Mouse (Mus musculus) heart, postnatal 25 days (tissue): Measurements from ENCODE around the gene Nsf. TPM values are rescaled to one million over a fixed set of nuclear protein-coding genes. Genes with fewer than 3 reads are reported as not detected.

Source experiments
- DNase-seq: peaks from one replicate; pipeline ENCODE4 v3.0.0; 2022; ENCODE audit warnings: low spot score
- intact Hi-C: fragments of 180-260 bp; cut with DNase I; formaldehyde crosslinking; loops from one replicate; pipeline ENCODE4 v1.15.1; 2025
- total RNA-seq, 2 experiments: library from RNA; stranded (reverse); gene quantifications; 2 replicates each; pipeline ENCODE4 v1.2.3; 2021

The Nsf gene
- total RNA-seq, 2 experiments from 2014 or later, result 31.3 to 31.9 TPM

DNA sequence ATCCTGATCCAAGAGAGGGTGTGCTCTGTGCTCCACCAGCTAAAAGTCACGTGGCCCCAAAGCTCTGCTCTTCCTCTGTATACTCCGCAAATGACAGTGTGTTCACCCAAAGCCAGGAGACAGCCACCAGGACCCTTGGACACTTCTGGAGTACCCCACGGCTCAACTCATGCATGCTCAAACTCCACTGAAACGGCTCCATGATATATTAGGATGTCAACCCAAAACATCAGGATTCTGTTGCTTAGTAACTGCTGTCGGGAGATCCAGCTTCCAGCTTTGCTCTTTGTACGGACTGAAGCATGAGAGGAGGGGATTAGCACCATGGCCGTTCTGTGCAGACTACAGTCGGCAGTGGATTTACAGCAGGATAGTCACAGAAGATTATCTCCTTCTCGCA, 99.6 kb downstream of the Nsf start:
- no peak for DNase-seq
- intact Hi-C loops, result no loop called here

DNA sequence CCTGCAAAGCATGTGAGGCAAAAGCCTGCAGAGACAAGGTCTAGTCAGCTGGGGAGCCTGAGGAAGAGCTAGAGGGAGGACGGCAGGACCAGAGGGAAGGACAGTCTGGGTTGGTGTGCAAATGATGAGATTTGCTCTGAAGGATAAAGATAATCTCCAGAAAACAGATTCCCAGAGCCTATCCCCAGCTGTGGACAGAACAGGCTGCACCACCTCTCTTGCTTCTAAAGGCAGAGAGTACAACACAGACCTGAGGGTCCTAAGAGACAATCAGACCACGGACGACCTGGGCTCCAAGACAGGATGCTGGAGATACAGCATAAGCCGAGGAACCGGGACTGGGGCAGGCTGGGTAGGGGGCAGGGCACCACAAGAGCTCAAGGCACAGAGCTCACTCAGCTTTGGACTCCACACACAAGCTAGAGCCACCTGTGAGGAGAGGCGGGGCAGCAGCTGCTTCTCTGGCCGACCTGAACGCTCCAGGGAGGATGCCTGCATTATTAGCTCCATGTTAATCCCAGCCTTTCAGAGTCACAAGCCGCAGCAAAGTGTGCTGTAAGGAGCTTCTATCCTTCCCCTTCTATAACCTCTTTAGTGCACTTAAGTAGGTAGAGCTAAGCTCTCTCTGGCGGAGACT, 100.5 kb downstream of the Nsf start:
- no peak for DNase-seq
- intact Hi-C loops, result no loop called here

DNA sequence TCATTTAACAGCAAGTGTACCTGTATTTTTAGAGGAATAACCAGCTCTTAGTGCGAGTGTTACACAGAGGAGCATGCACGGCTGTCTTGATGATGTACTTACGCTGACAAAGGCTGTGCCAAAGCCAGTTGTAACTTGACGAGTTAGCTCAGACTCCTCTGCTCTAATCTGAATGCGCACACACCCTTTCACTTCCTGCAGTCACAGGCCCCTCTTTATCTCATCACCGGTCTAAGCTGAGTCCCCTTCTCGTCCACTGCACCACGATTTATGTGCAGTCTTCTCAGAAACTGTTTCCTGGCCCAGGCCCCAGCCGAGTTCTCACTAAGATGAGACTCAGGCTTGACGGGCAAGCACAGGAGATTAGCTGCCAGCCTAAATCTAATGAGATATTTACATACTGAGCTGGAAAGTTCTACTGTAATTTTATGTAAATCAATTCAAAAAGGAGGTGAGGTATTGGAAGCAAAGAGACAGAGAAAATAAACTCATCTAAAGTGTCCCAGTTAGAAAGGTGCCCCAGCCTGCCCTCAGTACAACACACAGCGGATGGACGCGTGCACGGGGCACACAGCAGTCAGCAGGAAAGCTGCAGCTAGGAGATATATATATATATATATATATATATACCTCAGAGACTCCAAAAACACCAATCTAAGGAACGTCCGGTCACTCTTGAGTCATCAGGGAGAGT, 101.1 kb downstream of the Nsf start:
- intact Hi-C loops, result no loop called here
- no peak for DNase-seq

DNA sequence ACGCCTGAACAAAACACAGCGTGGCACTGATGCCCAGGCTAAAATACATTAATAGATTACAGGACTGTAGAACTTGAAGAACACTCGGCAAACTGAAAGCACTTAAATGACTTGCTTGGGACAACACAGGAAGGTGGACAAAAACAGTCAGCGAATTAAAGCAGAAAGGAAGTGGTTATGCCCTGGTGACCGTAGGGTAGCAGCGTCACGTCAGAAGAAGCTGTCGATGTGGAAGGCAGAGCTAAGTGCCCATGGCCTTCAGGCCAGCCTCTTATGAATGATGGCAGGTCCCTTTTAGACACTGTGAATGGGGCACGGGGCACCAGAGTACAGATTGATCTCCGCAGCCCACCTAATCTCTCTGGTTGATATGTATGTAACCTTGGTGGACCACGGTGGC, 105.6 kb downstream of the Nsf start:
- no peak for DNase-seq
- intact Hi-C loops, result no loop called here

DNA sequence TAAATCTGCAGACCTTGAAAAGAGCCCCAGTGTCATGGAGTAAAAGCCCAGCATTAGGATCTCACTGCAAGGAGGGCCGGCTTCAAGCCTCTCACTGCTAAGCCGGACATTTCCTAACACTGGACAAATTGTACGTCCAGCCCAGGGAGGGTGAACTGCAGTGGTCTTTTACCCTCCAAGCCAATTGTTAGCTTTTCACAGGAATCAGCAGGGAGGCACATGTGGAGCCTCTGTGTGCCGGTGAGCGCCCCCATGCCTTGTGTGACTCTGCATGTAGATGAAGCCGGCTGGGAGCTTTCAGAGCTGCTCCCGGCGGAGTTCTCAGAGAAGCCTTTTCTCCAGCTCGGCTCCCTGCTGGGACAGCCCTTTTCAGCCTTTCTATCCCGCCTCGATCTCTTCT, 113.0 kb downstream of the Nsf start:
- DNase-seq, result no peak
- intact Hi-C loops, result no loop called here

DNA sequence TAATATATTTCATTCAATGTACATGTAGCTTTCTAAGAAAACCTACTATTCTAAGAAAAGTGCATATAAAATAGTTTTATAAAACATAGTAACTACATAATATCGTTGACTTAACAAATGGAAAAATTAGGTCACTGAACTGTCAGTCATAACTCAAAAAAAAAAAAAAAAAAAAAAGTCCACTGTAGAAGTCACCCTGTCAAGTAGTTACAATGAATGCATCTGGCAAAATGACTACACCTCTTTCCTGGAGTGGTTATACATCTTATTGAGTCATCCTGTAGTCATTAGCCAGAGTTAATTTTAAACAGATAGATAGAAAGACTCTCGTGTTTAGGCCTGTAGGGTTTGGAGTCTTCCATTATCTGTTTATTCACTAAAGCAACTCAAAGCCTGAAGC, 114.9 kb downstream of the Nsf start:
- intact Hi-C loops, result no loop called here
- no peak for DNase-seq

DNA sequence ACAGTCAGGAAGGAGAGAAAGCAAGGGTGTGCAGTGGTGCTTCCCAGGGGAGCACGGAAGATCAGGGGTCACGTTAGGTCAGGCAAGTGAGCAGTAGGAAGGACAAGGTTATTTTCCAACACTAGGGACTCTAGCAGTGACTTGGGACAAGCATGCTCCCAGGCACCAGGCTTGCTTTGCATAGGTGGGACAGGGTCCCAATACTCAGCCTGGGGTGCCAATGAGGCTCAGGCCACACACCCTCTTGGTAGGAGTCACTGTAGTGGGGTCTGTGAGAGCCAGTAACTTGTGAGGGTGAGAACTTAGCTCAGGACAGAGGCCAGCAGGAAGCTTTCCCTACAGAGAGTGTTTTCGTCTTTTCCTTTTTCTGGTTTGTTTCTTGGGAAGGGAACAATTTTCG, 121.5 kb downstream of the Nsf start:
- intact Hi-C loops, result no loop called here
- no peak for DNase-seq

DNA sequence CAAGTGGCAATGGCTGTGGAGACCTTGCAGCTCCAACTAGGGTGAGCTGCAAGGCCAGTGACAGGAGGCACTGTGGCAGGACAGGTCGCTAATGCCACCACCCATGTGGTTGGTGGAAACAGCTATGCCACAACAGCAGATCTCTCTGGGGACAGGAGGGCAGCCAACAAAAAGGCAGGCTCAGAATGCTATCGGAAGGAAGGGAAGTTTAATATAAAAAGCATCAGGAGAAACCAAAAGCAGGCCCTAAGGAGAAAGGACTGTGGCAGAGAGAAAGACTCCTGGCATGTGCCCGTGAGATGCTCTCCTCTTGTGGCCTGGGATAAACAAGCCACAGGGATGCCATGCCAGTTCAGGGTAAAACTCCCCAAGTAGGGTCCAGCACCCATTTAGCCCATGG, 122.1 kb downstream of the Nsf start:
- intact Hi-C loops, result no loop called here

DNA sequence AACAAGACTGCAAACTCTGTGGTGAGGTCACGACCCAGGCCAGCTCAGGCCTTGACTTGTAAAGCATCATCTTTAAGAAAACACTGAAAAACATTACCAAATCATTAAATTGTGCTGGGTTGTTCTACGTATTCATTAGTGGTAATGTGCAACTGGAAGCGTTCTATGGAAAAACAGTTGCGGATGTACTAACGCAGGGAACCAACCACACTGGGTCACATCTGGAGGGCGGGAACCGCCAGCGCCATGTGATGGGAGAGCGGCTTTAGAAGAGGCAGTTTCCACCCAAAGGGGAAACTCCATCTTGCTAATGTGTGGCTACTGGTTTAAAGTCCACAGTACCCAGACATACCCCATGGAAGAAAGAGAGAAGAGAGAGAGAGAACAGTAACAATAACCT, 123.4 kb downstream of the Nsf start:
- intact Hi-C loops, result no loop called here
- DNase-seq, result no peak

More for the DNA sequence above, 122.1 kb downstream of the Nsf start:
- DNase-seq, result no peak

DNA sequence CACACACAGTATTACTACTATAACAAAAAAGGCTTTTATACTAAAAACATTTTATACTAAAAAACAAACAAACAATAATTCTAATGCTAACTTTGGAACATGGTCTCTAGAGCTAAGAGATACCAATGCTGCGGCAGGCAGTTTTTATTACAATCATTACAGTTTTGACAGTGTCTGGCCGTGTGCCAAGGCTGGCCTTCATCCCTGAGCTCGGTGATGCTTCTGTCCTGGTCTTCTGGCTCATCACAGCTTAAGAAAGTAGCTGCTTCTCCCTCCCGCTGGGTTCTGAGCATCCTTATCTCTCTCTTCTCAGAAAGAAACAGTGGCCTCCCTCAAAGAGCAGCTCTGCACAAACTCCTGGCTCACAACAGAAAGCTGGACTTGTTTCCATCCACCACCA, 123.9 kb downstream of the Nsf start:
- intact Hi-C loops, result no loop called here
- DNase-seq, result no peak

DNA sequence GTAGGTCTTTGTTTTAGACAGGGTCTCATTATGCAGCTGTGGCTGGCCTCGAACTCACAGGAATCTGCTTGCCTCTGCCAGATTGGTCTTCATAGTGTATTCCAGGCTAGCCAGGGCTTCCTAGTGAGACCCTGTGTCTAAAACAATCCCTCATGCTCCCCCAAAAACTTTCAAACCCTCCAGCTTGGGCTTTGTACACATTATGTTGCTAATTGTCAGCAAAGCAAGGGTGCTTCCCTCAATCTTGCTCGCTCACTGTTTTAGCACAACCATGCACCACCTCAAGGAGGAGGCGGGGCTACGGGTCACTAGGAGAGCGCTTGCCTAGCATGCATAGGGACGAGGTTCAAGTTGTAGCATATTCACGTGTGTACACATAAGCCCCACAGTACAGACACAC, 125.0 kb downstream of the Nsf start:
- intact Hi-C loops, result no loop called here
- no peak for DNase-seq

DNA sequence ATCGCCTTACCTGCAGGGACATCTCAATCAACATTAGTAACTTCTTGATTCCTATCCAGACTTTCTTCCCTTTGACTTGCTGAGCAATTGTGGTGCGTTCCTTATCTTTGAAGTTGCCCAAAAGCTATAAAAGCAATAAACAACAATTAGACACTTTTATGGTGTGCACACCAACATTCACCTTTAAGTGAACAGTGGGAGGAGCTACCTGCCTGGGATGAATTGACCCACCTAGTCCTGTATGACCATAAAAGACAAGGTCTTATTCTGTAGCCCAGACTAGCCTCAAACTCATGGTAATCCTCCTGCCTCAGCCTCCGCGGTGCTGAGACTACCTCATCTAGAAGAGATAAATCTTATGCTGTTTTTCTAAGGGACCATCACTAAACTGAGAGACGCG, 126.7 kb downstream of the Nsf start:
- no peak for DNase-seq
- intact Hi-C loops, result no loop called here

DNA sequence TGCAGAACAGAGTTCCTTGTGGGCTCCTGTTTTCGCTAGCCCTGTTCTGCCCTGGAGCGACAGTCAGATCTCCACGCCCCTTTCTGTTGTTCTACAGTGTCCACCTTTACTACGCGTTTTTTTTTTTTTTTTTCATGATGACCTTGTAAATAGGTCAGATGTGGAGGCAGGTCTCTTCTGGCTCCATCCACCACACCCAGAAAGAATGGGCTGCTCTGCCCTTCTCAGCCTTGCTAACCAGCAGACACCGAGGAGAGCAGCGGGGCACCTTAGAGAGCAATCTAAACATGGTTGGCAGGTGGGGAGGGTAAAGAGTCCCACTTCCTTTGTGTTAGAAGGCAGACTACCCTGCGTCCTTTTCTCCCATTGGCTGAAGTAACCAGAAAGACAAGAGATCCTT, 137.1 kb downstream of the Nsf start:
- no peak for DNase-seq
- intact Hi-C loops, result no loop called here

DNA sequence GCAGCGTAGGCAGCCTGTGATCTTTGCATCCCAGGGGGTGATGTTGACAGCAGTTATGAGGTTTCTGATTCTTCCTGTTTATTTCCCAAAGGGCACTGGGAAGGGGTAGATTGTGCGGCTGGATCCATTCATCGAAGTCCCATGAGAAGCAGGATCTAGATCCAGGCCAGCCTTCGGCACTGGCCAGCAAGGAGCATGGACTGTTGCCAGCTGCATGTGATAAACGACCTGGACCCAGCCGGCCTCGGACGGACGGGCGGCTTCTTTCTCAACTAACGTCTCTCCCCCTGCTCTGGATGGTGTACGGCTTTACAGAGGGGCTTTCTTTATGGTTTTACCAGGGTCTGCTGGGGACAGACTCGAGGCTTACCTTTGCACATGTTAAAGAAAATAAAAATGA, 137.9 kb downstream of the Nsf start:
- intact Hi-C loops, result no loop called here
- no peak for DNase-seq

DNA sequence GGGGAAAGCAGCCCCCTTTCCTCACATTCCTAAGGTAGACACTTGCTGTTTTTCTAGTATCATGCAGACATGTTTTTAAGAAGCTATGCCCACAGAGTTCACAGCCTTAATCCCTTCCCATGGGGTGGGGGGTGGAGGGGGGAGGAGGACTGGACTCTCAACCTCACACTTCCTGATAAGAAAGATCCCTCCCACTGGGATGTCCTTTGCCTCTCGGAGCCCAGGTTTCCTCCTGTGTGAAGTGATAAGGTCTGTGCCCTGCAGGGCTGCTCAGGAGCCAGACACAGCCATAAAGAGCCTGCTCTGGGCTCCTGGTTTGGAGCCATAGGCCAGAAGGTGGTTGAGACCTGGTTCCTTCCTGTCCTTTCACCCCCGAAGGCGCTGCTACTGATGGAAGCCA, 139.0 kb downstream of the Nsf start:
- intact Hi-C loops, result no loop called here
- no peak for DNase-seq

DNA sequence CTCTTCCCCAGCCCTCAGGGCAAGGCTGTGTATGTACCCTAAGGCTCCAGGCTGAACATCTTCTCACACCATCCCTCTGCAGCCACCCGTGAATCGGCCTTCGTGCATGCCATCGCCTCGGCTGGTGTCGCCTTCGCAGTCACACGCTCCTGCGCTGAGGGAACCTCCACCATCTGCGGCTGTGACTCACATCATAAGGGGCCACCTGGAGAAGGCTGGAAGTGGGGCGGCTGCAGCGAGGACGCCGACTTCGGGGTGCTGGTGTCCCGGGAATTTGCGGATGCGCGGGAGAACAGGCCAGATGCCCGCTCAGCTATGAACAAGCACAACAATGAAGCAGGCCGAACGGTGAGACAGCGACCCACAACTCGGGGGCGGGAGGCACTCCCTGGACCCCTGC, 142.6 kb downstream of the Nsf start:
- intact Hi-C loops, result no loop called here
- DNase-seq, result no peak

DNA sequence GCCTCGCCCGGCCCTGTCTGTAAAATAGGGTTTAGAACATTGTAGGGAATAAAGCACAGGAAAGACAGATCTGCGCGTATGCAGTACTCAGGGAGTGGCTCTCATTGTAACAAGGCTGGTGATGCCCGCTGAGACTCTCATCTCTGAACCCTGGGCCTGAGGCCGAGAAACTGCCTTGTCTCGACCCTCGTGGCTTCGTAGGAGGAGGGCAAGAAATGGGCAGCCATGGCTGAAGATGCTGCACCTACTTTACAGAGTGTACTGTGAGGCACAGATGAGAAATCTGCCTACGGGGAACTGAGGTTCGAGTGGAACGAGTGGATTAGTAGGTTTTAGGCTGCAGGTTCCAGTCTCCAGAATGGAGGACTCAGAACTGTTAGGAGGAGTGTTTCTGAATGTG, 143.2 kb downstream of the Nsf start:
- intact Hi-C loops, result no loop called here
- DNase-seq, result no peak

DNA sequence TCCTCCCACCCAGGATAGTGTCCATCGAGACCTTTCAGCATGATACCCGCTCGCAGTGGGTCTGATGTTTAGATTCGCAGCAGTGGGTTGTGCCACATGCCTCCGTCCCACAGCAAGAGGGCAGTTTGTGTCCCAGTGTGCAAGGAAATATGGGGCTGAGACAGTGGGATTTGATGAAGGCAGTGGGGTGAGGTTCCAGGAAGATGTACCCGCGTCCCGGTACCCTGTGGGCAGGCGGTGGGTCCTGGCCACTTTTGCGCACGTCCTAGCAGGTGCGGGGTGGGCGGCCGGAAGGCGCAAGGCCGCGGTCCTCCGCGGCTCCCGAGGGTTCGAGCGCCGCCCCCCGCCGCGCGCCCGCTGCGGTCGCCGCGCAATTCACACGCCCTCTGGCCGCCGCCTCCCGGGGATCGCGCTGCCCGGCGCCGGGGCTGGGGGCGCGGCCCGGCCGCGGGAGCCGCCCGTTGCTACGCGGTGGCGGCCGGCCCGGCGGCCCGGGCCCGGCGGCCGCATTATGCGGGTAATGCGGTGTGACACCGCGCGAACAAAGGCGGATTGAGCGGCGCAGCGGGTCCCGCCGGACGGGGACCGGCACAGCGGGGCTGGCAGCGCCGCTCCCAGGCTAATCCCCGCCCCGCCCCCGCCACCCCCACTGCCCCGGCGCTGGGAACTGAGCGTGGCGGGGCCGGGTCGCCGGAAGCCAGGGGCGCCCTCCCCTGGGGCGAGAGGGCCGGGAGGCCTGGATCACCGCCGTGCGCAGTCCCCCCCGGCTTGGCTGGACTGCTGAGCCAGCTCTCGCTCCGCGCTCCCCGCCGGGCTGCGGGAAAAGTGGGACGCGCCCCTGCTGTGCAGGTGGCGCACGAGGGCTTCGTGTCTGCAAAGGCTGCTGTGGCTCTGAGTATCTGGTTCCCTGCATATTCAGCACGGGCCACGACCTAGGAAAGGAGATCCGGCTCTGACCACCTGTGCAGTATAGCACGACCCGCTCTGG, 144.0 kb downstream of the Nsf start:
- DNase-seq, result no peak
- intact Hi-C loops, result no loop called here

DNA sequence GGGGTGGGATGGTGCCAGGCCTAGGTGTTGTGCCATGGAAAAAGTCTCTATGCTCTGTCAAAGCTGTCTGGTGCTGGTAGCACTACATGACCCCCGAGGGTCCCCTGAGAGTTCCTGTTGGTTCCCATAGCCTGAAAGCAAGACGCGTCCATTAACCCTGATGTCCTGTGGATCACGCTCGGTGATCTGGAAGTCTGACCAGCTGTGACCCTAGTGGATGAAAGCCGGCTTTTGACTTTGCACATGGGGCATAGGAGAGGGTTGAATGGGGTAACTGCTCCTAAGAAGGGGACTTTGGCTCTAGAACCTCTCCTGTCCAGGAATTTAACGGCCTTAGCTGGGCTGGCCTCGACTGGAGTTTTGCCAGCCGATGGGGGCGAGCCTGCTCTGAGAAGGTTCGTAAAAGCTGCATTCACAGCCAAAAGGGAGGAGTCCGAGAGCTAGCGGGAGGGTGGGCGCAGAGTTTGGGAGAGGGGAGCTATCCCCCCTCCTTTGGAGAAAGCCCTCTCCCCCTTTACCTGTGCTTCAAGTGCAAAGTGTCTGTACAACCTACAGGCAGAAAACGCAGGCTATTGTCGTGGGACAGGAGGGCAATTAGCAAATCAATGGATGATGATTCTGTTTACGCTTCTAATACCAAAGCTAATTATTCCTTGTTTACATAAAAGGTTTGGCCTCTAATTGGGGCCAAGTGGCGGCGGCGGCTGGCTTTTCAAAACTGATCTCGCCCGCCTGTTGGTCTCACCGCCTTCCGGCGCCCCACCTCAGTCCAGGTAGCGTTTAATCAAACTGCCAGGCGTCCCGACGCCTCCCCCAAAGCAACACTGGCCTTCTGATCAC, 144.9 kb downstream of the Nsf start:
- intact Hi-C loops, result no loop called here
- no peak for DNase-seq

DNA sequence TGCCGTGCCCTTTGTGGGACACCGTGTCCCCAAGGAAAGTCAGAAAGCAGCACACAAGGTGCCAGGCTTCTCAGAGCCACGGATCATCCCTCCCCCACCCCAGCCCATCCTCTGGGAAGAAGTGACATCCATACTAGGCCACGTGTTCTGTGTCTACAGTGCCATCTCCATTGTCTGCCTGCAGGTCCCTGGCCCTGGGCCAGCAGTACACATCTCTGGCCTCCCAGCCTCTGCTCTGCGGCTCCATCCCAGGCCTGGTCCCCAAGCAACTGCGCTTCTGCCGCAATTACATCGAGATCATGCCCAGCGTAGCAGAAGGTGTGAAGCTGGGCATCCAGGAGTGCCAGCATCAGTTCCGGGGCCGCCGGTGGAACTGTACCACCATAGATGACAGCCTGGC, 145.9 kb downstream of the Nsf start:
- intact Hi-C loops, result no loop called here

More for the DNA sequence above, 145.9 kb downstream of the Nsf start:
- no peak for DNase-seq
